Mouse (Mus musculus) heart, embryonic 14.5 days (tissue): ENCODE results near the gene Sec22a. TPM values are rescaled to one million over a fixed set of nuclear protein-coding genes. Genes with fewer than 3 reads are reported as not detected.

ENCODE experiments used
- ATAC-seq: fragments of 200-750 bp; cut with Nextera tagmentation; 2 replicates; pipeline ENCODE4 v1.8.0; 2017; ENCODE audit warnings: low read depth, moderate TSS enrichment; ENCODE audit not compliant: insufficient number of reproducible peaks, insufficient read depth, low FRiP score
- H3K27ac ChIP-seq, 2 experiments: fragments of 200-500 bp in 1 of 2; fragments of 300-500 bp in 1 of 2; sonication (generic) in 1 of 2; replicated peaks in 1 of 2; 2 replicates each; pipeline ENCODE4 v1.5.1; 2012 to 2014; ENCODE audit warnings: low read depth in 2 of 2, low read length in 2 of 2, control low read depth in 1 of 2, mild to moderate bottlenecking in 1 of 2, mixed read lengths in 1 of 2; ENCODE audit not compliant: control insufficient read depth in 1 of 2, insufficient read depth in 1 of 2
- H3K27me3 ChIP-seq: fragments of 300-500 bp; sonication (generic); 2 replicates; pipeline ENCODE4 v1.6.1; 2014; ENCODE audit warnings: mild to moderate bottlenecking, low read length, control low read depth; ENCODE audit not compliant: control insufficient read depth, insufficient read depth
- H3K36me3 ChIP-seq: fragments of 300-500 bp; sonication (generic); 2 replicates; pipeline ENCODE4 v1.6.1; 2014; ENCODE audit warnings: mild to moderate bottlenecking, control low read depth, low read length, mixed read lengths; ENCODE audit not compliant: control insufficient read depth, insufficient read depth
- H3K4me1 ChIP-seq, 2 experiments: fragments of 200-500 bp in 1 of 2; fragments of 300-500 bp in 1 of 2; sonication (generic) in 1 of 2; 2 replicates each; pipeline ENCODE4 v1.6.1; 2012 to 2014; ENCODE audit warnings: low read length in 2 of 2, control low read depth in 1 of 2, mixed read lengths in 1 of 2; ENCODE audit not compliant: control insufficient read depth in 2 of 2, insufficient read depth in 2 of 2
- H3K4me2 ChIP-seq: fragments of 300-500 bp; sonication (generic); 2 replicates; pipeline ENCODE4 v1.6.1; 2014; ENCODE audit warnings: mild to moderate bottlenecking, low read length
- H3K4me3 ChIP-seq, 2 experiments: fragments of 200-500 bp in 1 of 2; fragments of 300-500 bp in 1 of 2; sonication (generic) in 1 of 2; 2 replicates each; pipeline ENCODE4 v1.5.1; 2012 to 2014; ENCODE audit warnings: low read length in 2 of 2, mild to moderate bottlenecking in 2 of 2, control low read depth in 1 of 2, low read depth in 1 of 2, moderate library complexity in 1 of 2; ENCODE audit not compliant: control insufficient read depth in 1 of 2, insufficient read depth in 1 of 2
- H3K9ac ChIP-seq: fragments of 300-500 bp; sonication (generic); 2 replicates; pipeline ENCODE4 v1.6.1; 2014; ENCODE audit warnings: mild to moderate bottlenecking, low read length
- H3K9me3 ChIP-seq: fragments of 300-500 bp; sonication (generic); 2 replicates; pipeline ENCODE4 v1.6.1; 2016; ENCODE audit warnings: low read length, control low read depth; ENCODE audit not compliant: control insufficient read depth
- WGBS: fragments of 180-500 bp; shearing (Covaris S2); extraction: QIAGEN DNeasy Blood & Tissue Kit; methylation state at CpG from one replicate; pipeline ENCODE4 v1.1.7; 2014; 5-methylcytosine and 5-hydroxymethylcytosine counted together
- polyA plus RNA-seq: library from polyadenylated mRNA; unstranded; fragments of >200 nt; fragmentation: Nextera tagmentation; extraction: Ambion mirVana; gene quantifications from 2 replicates; pipeline ENCODE4 v1.2.1, GENCODE M21; 2014

The Sec22a gene
- polyA plus RNA-seq, 1 experiment from 2014 or later: 39.8 TPM

DNA sequence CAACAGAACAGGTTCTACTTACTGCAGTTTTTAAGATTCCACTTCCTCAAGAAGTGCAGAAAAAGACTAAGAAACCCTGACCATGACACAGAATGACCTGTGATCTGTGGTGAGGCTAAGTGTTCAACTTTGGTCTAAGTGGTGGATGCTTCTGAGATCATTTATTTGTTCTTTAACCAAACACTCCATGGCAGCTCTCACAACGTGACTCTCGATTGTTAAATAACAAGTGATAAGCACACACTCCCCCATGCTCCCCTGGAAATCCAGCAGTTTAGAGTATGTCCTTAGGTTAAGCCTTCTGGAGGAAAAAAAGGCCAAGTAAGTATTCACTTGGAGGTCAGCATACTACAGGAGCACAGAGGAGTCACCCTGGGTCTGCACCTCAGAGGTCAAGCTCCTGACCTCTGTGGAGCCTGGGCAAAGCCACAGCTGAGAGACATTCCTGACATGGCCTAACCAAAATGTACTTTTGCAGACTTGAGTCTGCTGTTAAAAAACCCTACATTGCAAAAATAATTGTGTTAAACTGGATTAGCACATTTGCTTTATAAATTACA, 53.1 kb downstream of the Sec22a start:
- ATAC-seq: no peak; the same call in 1 of the 2 replicates
- no peak overlapping the region for H3K27ac ChIP-seq
- H3K4me2 ChIP-seq: no peak overlapping the region
- H3K4me1 ChIP-seq: peaks cover 15 to 21% of the 10 kb centered on the region in 2 experiments; a peak in 3 of 4 replicates
- H3K4me3 ChIP-seq: no peak overlapping the region
- no peak overlapping the region for H3K9ac ChIP-seq
- peaks cover 31% of the 10 kb centered on the region for H3K36me3 ChIP-seq
- H3K27me3 ChIP-seq: no peaks in the 10 kb centered on the region
- no peaks in the 10 kb centered on the region for H3K9me3 ChIP-seq
- WGBS: 25% methylated on average over 2 of the region's 2 CpGs

DNA sequence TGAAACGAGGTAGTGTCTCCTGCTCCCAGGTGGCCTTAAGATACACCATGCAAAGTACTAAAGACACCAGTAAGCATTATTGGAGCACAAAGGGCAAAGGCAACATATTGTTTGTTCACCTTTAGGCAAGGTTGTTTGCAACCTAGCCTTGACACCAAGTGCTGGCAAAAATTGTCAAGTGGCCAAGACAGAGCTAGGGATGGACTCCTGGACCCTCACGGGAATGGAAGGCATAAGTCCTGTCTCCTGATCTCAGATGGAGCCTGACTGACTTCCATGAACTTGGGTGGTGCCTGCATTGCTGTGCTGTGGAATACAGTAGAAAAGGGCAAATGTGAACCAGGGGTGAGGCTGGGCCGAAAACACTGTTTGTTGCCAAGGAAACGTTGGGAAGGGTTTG, 54.1 kb downstream of the Sec22a start:
- peaks cover 15 to 18% of the 10 kb centered on the region in 2 experiments; a peak in 3 of 4 replicates for H3K4me1 ChIP-seq
- H3K4me2 ChIP-seq: no peak overlapping the region
- no peak overlapping the region for H3K4me3 ChIP-seq
- H3K27ac ChIP-seq: no peak overlapping the region
- WGBS: 87% methylated on average over 4 of the region's 4 CpGs
- no peaks in the 10 kb centered on the region for H3K9me3 ChIP-seq
- peaks cover 41% of the 10 kb centered on the region for H3K36me3 ChIP-seq
- H3K27me3 ChIP-seq: no peaks in the 10 kb centered on the region
- ATAC-seq: no peak
- H3K9ac ChIP-seq: no peak overlapping the region

DNA sequence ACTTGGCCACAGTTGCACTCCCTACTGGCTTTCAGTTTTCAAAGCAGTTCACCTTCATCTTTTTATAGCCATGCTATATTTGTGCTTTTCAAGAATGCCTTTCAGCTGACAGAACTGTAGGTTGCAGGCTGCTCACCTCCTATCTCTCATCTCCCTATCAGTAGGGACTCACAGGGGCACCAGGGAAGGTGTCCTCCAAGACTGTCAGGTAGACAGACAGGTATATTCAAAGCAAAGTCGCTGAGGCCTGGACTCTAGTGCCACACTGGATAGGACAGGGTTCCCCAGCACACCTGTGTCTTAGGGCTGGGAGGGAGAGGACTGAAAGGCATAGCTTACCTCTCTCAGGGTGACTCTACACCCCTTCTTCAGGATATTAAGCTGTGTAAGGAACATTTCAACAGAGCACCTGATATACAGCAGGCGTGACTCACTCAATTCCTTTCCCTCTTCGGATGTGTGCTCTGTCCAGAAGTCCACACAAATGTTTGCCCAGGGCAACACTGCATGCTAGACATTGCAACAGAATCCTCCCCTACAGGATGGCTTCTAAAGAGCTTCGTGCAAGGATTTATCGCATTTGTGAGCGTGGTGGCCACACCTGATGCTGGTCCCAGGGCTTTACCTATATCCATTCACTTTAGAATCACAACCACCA, 55.1 kb downstream of the Sec22a start:
- peak overlapping the region in 1 of 2 experiments; percentile 68; a peak in 1 of 4 replicates for H3K27ac ChIP-seq

DNA sequence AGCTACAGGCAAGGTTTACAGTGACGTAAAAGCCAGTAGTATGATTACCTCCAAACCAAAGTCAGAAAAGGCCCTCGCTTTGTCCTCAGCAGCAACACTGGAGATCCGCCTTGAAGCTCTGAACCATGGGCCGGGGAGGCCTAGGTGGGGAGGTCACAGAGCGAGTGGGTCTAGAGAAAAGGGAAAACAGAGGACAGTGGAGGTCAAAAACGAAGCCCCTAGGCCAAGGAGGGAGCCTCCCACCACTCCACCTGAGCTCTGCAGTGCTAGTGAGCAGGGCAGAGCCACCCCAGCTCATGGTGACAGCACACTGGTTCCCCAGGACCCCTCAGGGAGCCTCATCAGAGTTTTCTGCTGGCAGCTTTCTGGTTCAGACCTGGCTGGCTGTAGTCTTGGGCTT, 55.7 kb downstream of the Sec22a start:
- H3K27me3 ChIP-seq: no peaks in the 10 kb centered on the region
- H3K4me2 ChIP-seq: no peak overlapping the region
- WGBS: 86% methylated on average over 6 of the region's 6 CpGs
- no peak overlapping the region for H3K9ac ChIP-seq
- H3K4me3 ChIP-seq: no peak overlapping the region
- no peak for ATAC-seq
- H3K9me3 ChIP-seq: no peaks in the 10 kb centered on the region
- H3K36me3 ChIP-seq: peaks cover 44% of the 10 kb centered on the region
- H3K4me1 ChIP-seq: peaks cover 15 to 18% of the 10 kb centered on the region in 2 experiments; a peak in 3 of 4 replicates
- H3K27ac ChIP-seq: peak overlapping the region; percentile 29 to 68; a peak in 3 of 4 replicates

More for the DNA sequence above, 55.1 kb downstream of the Sec22a start:
- no peak overlapping the region for H3K9ac ChIP-seq
- no peak overlapping the region for H3K4me2 ChIP-seq
- WGBS: 74% methylated on average over 6 of the region's 6 CpGs
- no peaks in the 10 kb centered on the region for H3K27me3 ChIP-seq
- no peaks in the 10 kb centered on the region for H3K9me3 ChIP-seq
- no peak overlapping the region for H3K4me3 ChIP-seq
- peaks cover 15 to 18% of the 10 kb centered on the region in 2 experiments; a peak in 3 of 4 replicates for H3K4me1 ChIP-seq
- no peak for ATAC-seq
- peaks cover 44% of the 10 kb centered on the region for H3K36me3 ChIP-seq

DNA sequence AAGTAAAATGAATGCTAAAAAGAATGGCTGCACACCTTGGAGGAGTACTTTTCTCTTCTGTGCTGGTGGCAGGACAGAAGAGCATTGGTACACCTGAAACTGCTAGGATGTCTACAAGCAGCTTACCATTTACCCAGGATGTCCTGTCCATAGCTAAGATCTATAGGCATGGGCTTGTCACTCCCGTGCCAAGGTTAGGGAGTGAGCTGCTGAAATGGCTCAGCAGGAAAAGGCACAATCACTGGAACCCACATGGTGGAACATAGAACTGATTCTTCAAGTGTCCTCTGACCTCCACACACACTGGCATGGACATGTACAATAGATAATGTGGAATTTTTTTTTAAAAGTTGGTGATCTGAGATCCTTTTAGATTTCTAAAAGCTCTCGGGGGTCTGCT, 56.4 kb downstream of the Sec22a start:
- Histone ChIP-seq H3K27me3 (no peaks in the 10 kb centered on the region), H3K4me3 (no peak overlapping the region), H3K4me2 (no peak overlapping the region), H3K9me3 (no peaks in the 10 kb centered on the region), H3K27ac (no peak overlapping the region), H3K36me3 (peaks cover 45% of the 10 kb centered on the region), H3K9ac (no peak overlapping the region), H3K4me1 (peaks cover 15 to 18% of the 10 kb centered on the region in 2 experiments; a peak in 3 of 4 replicates)
- ATAC-seq: no peak
- WGBS: 80% methylated on average over 2 of the region's 2 CpGs

DNA sequence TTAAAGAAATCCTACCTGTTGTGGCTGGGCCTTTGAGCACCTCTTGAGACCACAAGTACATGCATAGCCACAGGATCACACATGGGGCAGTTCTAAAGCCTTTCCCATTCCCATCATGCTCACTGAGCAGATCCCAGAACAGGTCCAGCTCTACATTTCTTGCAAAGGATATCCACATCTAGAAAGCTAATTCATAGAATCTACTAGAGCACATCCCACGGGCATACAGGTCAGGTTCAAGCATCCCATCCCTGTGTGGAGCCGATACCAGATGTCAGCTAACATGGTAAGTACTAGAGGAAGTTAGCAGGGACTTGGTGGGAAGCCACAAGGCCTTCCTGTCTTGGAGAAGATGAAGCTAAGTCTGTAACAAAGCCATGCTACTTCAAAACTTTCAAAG, 57.1 kb downstream of the Sec22a start:
- Histone ChIP-seq H3K4me3 (no peak overlapping the region), H3K4me1 (peaks cover 15 to 17% of the 10 kb centered on the region in 2 experiments; a peak in 3 of 4 replicates), H3K9ac (no peak overlapping the region), H3K27ac (no peak overlapping the region), H3K9me3 (no peaks in the 10 kb centered on the region), H3K36me3 (peaks cover 50% of the 10 kb centered on the region), H3K4me2 (no peak overlapping the region), H3K27me3 (no peaks in the 10 kb centered on the region)
- 91% methylated on average over 2 of the region's 2 CpGs for WGBS
- ATAC-seq: no peak

DNA sequence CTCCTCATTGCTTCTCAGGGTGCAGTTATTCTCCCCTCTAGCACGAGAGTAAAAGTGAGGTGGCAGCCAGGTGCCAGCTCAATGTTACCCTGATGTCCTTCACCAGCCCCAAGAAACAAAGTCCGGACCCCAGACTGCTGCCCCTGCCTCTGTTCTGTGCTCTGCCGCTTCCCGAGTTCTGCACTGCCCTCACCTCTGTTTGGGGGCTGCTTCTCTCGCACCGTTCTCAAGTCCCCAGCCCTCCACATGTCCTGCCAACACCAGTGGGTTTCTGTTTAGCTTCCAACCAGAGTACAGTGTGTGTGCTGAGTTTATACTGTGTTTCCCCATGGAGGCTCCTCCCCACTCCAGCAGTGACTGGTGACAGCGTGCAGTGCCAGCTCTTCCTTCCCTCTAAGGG, 58.5 kb downstream of the Sec22a start:
- no peak for ATAC-seq
- H3K27ac ChIP-seq: no peak overlapping the region
- no peaks in the 10 kb centered on the region for H3K9me3 ChIP-seq
- 82% methylated on average over 7 of the region's 7 CpGs for WGBS
- H3K4me1 ChIP-seq: peaks cover 11 to 12% of the 10 kb centered on the region in 2 experiments; a peak in 3 of 4 replicates
- H3K4me3 ChIP-seq: no peak overlapping the region
- peaks cover 59% of the 10 kb centered on the region for H3K36me3 ChIP-seq
- no peak overlapping the region for H3K4me2 ChIP-seq
- no peak overlapping the region for H3K9ac ChIP-seq
- no peaks in the 10 kb centered on the region for H3K27me3 ChIP-seq
